Mouse (Mus musculus): ENCODE data around the gene Thrb.

DNA sequence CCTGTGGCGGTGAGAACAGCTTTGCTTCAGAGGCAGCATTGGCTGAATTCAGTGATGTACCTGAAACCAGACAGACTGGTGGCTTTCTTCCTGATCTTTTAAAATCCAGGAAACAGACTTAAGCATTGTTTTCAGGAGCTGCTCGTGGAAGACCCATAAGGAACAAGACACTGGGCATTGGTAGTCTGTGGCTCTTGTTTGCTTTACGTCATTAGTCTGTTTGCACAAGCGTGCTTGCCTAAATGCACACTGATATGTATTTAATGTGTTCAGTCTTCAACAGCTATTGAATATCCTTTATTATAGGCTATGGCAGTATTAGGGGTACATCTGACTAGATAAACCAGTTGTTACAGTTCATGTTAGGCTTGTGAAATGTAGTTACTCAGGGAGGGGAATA lies 67.8 kb downstream of the Thrb start:
- TF ChIP-seq EP300 (IDR thresholded peaks at IDR 0.05; ENCODE audit: insufficient read depth, low read depth, low read length) (no peak), CTCF (IDR thresholded peaks at IDR 0.05) (no peak)
